Mouse (Mus musculus) bone marrow macrophage, adult 2 months (primary cell): ENCODE data around the gene Ifna15.

Source experiments
- CTCF ChIP-seq: IDR thresholded peaks from 2 replicates; pipeline ENCODE4 v1.5.1; 2012; ENCODE audit warnings: low read depth, mild to moderate bottlenecking, low read length, moderate library complexity
- POLR2A ChIP-seq: IDR thresholded peaks from 2 replicates; pipeline ENCODE4 v1.6.1; 2012; ENCODE audit warnings: mild to moderate bottlenecking, low read depth, low read length, borderline replicate concordance

DNA sequence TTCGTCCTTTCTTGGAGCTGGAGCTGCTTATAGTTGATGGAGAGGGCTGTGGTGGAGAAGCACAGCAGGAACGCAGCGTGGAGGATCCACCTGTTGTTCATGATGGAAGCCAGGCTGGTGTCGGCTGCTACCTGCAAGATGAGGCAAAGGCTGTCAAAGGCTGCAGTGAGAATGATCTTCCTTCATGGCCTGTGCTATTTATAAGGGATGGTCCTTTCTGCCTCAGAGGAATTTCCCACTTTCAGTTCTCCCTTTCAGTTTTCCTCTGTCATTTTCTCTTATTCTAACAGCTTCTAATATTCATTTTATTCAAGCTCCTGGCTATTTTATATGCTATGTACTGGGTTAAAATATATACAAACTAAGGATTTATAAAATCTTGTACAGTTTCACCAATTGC, 35.4 kb downstream of the Ifna15 start, which contains the start of gene Ifnb1:
- TF ChIP-seq POLR2A (no peak), CTCF (no peak)
